8 mouse cellular contexts compared by ENCODE assay signal in genomic region chr5:64503514-64503913, GRCm38 (mm10).
DNase-seq lines count a peak whose midpoint lies in the region; ATAC-seq and TF ChIP-seq lines count a peak whose summit lies in the region.

No protein-coding gene starts in this region.

- peak overlapping the region; percentile 39; the same call in 1 of the 2 replicates for H3K27ac ChIP-seq in intestine, embryonic 14.5 days (ENCODE audit: low read depth)
- H3K27ac ChIP-seq in intestine, postnatal 0 days (ENCODE audit: low read depth, low read length): no peak overlapping the region

- H3K4me1 ChIP-seq in intestine, embryonic 14.5 days (replicated peaks; ENCODE audit: control insufficient read depth, insufficient read depth, low read length): peaks cover 36% of the 10 kb centered on the region
- H3K4me1 ChIP-seq in intestine, postnatal 0 days (replicated peaks; ENCODE audit: control insufficient read depth, insufficient read depth, low read length): peaks cover 5% of the 10 kb centered on the region; the same call in 1 of the 2 replicates

- 15% methylated on average over 4 of the region's 4 CpGs for WGBS in intestine, embryonic 14.5 days
- 24% methylated on average over 4 of the region's 4 CpGs for WGBS in intestine, postnatal 0 days

- H3K27me3 ChIP-seq in intestine, embryonic 14.5 days (replicated peaks; ENCODE audit: control insufficient read depth, insufficient read depth, low read length): no peaks in the 10 kb centered on the region
- no peaks in the 10 kb centered on the region for H3K27me3 ChIP-seq in intestine, postnatal 0 days (replicated peaks; ENCODE audit: control insufficient read depth, insufficient read depth, low read length)

- H3K9ac ChIP-seq in intestine, embryonic 14.5 days (ENCODE audit: low read length): no peak overlapping the region
- H3K9ac ChIP-seq in intestine, postnatal 0 days (ENCODE audit: low read depth, low read length): no peak overlapping the region

- no peaks in the 10 kb centered on the region for H3K36me3 ChIP-seq in intestine, embryonic 14.5 days (ENCODE audit: control insufficient read depth, insufficient read depth, low read length)
- no peaks in the 10 kb centered on the region for H3K36me3 ChIP-seq in intestine, postnatal 0 days (ENCODE audit: control insufficient read depth, insufficient read depth)

- no peak for TF ChIP-seq CTCF in intestine, postnatal 0 days (IDR thresholded peaks at IDR 0.05; ENCODE audit: low read depth)

- no peak for ATAC-seq in intestine, embryonic 14.5 days (replicated peaks; ENCODE audit: low FRiP score, low TSS enrichment, low read depth)
- no peak for ATAC-seq in intestine, postnatal 0 days
- ATAC-seq in megakaryocyte-erythroid progenitor cell, adult 5-6 weeks (replicated peaks; ENCODE audit: low FRiP score, low TSS enrichment, poor library complexity, severe bottlenecking): no peak

- H3K9me3 ChIP-seq in intestine, embryonic 14.5 days (ENCODE audit: control insufficient read depth, low read length): no peaks in the 10 kb centered on the region
- H3K9me3 ChIP-seq in intestine, postnatal 0 days (ENCODE audit: control insufficient read depth): no peaks in the 10 kb centered on the region

- DNase-seq in intestine, embryonic 14.5 days (ENCODE audit: low spot score): peak; percentile 66
- DNase-seq in 3T3-L1 (ENCODE audit: low read depth, low spot score): peak; percentile 86
- peak; percentile 83 for DNase-seq in adrenal gland, adult 8-10 months
- peak; percentile 73 for DNase-seq in heart, adult 8-10 months (ENCODE audit: low spot score)
- DNase-seq in kidney, postnatal 14 days: peak; percentile 71
- DNase-seq in ovary, postnatal 14 days (ENCODE audit: low spot score): peak; percentile 58

- H3K4me3 ChIP-seq in intestine, embryonic 14.5 days (ENCODE audit: low read depth, low read length): no peak overlapping the region
- no peak overlapping the region for H3K4me3 ChIP-seq in intestine, postnatal 0 days (ENCODE audit: low read depth, low read length)

- no peak overlapping the region for H3K4me2 ChIP-seq in intestine, embryonic 14.5 days (ENCODE audit: low read length)
- no peak overlapping the region for H3K4me2 ChIP-seq in intestine, postnatal 0 days (replicated peaks; ENCODE audit: low read depth)
